Mouse (Mus musculus) lung, embryonic 16.5 days (tissue): Measurements from ENCODE around the gene Sec61a2. TPM values are rescaled to one million over a fixed set of nuclear protein-coding genes. Genes with fewer than 3 reads are reported as not detected.
A peak's percentile ranks its signal among the peaks of the same experiment; 100 is the strongest.

Experiments used
- ATAC-seq: fragments of 200-750 bp; cut with Nextera tagmentation; 2 replicates; pipeline ENCODE4 v1.8.0; 2017; ENCODE audit warnings: low read depth, mild to moderate bottlenecking, moderate library complexity
- H3K27ac ChIP-seq: fragments of 300-500 bp; sonication (generic); 2 replicates; pipeline ENCODE4 v1.5.1; 2014; ENCODE audit warnings: mild to moderate bottlenecking, control low read depth, low read length
- H3K27me3 ChIP-seq: fragments of 300-500 bp; sonication (generic); 2 replicates; pipeline ENCODE4 v1.6.1; 2014; ENCODE audit warnings: low read depth, low read length, mixed read lengths; ENCODE audit not compliant: control insufficient read depth, insufficient read depth
- H3K36me3 ChIP-seq: fragments of 300-500 bp; sonication (generic); 2 replicates; pipeline ENCODE4 v1.6.1; 2014; ENCODE audit warnings: low read length; ENCODE audit not compliant: control insufficient read depth, insufficient read depth
- H3K4me1 ChIP-seq: fragments of 300-500 bp; sonication (generic); replicated peaks from 2 replicates; pipeline ENCODE4 v1.6.1; 2014; ENCODE audit warnings: low read length, mixed read lengths; ENCODE audit not compliant: control insufficient read depth, insufficient read depth
- H3K4me2 ChIP-seq: fragments of 300-500 bp; sonication (generic); 2 replicates; pipeline ENCODE4 v1.6.1; 2014; ENCODE audit warnings: low read depth, low read length, control low read depth
- H3K4me3 ChIP-seq: fragments of 300-500 bp; sonication (generic); 2 replicates; pipeline ENCODE4 v1.5.1; 2014; ENCODE audit warnings: mild to moderate bottlenecking, low read length, control low read depth
- H3K9ac ChIP-seq: fragments of 300-500 bp; sonication (generic); 2 replicates; pipeline ENCODE4 v1.6.1; 2014; ENCODE audit warnings: low read length, control low read depth
- H3K9me3 ChIP-seq: fragments of 300-500 bp; sonication (generic); 2 replicates; pipeline ENCODE4 v1.6.1; 2016; ENCODE audit warnings: low read length; ENCODE audit not compliant: control insufficient read depth
- WGBS: fragments of 180-500 bp; shearing (Covaris S2); extraction: QIAGEN DNeasy Blood & Tissue Kit; methylation state at CpG from one replicate; pipeline ENCODE4 v1.1.7; 2014; 5-methylcytosine and 5-hydroxymethylcytosine counted together
- polyA plus RNA-seq: library from polyadenylated mRNA; unstranded; fragments of >200 nt; fragmentation: Nextera tagmentation; extraction: Ambion mirVana; gene quantifications from 2 replicates; pipeline ENCODE4 v1.2.1, GENCODE M21; 2015

Gene Sec61a2
- polyA plus RNA-seq, 1 experiment from 2014 or later: 65.9 TPM

DNA sequence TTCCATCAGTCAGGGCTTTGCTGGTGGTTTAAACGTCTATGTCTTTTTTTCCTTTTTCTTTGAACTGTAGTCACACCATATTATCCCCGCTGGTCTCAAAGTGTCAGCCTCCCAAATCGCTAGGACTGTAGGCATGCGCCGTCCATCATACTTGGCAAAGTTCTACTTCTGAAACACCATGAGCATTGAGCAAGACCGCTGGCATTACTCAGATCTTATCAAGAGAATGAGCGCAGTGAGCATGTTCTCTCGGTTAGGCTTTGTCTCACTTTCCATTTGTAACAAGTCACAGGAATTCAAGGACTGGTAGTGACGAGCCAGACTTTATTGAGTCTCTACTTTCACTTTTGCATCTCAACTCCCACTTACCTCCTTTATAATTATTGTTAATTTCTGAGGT lies 44.1 kb downstream of the Sec61a2 start:
- Histone ChIP-seq H3K9ac (no peak overlapping the region), H3K4me3 (no peak overlapping the region), H3K4me1 (peaks cover 4% of the 10 kb centered on the region), H3K36me3 (peaks cover 3% of the 10 kb centered on the region), H3K27me3 (no peaks in the 10 kb centered on the region), H3K9me3 (no peaks in the 10 kb centered on the region), H3K27ac (no peak overlapping the region), H3K4me2 (no peak overlapping the region)
- no peak for ATAC-seq
- WGBS: 87% methylated on average over 9 of the region's 9 CpGs

DNA sequence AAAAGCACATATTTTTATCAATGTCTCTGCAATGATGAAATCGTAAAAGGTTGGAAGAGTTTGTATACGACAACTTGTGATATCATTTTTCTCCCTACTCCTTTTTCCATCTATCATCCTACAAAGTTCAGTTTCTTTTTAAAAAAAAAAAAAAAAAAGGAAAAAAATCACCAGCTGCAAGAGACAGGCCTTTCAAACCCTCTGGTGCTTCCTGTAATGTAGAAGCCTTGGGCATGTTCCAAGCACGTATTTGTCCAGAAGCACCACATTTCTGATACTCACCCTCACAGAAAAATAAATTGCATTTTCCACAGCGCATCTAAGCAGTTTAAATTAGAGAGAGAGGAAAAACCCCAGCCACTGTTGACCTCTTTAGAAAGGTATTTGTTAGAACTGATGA lies 49.4 kb downstream of the Sec61a2 start:
- WGBS: 13% methylated on average over 4 of the region's 4 CpGs
- H3K36me3 ChIP-seq: peaks cover 7% of the 10 kb centered on the region
- H3K4me1 ChIP-seq: peaks cover 7% of the 10 kb centered on the region
- ATAC-seq: no peak
- H3K27ac ChIP-seq: no peak overlapping the region
- peak overlapping the region; percentile 63 for H3K4me2 ChIP-seq
- peak overlapping the region; percentile 87 for H3K9ac ChIP-seq
- peak overlapping the region; percentile 74 for H3K4me3 ChIP-seq
- no peaks in the 10 kb centered on the region for H3K27me3 ChIP-seq
- H3K9me3 ChIP-seq: no peaks in the 10 kb centered on the region

DNA sequence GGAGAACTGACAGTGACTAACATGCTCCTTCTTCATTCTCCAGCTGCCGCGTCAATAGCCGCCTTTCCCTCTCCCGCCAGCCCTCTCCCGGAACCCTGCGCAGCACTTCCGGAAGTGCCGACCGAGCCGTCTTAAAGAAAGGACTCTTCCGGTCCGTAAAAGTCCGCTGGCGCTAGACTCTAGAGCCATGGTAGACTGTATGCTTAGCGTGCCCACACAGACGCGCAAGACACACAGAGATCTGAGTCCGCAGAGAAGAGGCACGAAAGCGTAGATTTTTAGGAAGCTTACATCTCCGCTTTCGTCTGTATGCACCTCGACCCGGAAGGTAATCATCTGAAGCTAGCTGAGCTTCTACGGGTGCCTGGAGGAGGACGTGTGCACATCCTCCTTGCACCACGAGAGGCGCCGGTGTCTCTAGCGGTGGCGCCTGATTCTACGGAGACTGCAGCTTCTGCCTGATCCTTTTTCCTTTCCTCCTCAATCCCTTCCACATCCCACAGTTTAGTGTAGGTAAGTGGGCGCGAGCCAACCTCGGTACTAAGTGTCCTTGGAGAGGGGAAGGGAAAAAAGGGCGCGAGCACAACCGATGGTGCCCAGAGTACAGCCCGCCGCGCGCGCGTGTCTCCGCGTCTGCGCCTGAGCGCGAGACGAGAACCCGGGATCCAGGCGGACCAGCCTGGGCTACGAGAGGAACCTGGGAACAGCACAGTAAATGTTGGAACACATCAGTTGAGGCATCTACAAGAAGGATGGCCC lies 50.2 kb downstream of the Sec61a2 start, which contains the start of the genes Nudt5 and Cdc123:
Nudt5 (plus strand) TSS at position 147 of the 759 bp plus-strand sequence.
Cdc123 (minus strand) TSS at position 292 of the 759 bp plus-strand sequence.
- peak; percentile 96 for ATAC-seq
- under 1% methylated on average over 53 of the region's 53 CpGs for WGBS
- peaks cover 15% of the 10 kb centered on the region for H3K36me3 ChIP-seq

DNA sequence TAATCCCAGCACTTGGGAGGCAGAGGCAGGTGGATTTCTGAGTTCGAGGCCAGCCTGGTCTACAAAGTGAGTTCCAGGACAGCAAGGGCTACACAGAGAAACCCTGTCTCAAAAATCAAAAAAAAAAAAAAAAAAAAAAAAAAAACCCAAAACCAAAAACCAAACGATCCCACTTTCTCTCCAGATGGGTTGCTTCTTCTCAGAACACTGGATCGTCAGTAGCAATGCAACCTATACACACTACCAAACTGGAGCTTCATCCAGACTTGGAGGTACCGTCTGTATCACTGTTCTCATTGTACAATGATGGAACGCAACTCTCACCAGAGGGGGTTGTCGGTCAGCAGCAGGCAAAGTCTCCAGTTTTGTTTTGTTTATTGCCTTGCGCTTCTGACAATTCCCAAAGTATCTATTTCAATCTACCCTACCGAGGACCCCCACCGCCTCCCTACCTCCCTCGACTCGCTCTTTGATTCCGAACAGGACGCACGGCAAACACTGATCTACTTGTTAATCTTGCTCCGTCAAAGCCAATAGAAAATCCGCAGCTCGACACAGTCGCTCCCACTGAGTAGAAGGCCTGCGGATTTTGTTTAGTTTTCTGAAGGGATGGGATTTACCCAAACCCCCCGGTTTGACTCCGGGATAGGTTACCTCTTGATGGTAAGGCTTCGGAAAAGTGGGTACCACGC lies 50.9 kb downstream of the Sec61a2 start:
- Histone ChIP-seq H3K4me2 (peak overlapping the region; percentile 56), H3K9me3 (no peaks in the 10 kb centered on the region), H3K9ac (peak overlapping the region; percentile 87), H3K36me3 (peaks cover 22% of the 10 kb centered on the region), H3K27ac (peak overlapping the region; percentile 85), H3K4me3 (peak overlapping the region; percentile 74), H3K27me3 (no peaks in the 10 kb centered on the region), H3K4me1 (peaks cover 7% of the 10 kb centered on the region)
- 3% methylated on average over 23 of the region's 23 CpGs for WGBS
- ATAC-seq: peak; percentile 46

More for the DNA sequence above, 50.2 kb downstream of the Sec61a2 start, which contains the start of the genes Nudt5 and Cdc123:
- H3K4me3 ChIP-seq: peak within 1 kb of the TSS; percentile 74
- H3K4me2 ChIP-seq: peak within 1 kb of the TSS; percentile 63
- H3K27me3 ChIP-seq: no peaks in the 10 kb centered on the region
- H3K9ac ChIP-seq: peak within 1 kb of the TSS; percentile 87
- peak within 1 kb of the TSS; percentile 85 for H3K27ac ChIP-seq
- no peaks in the 10 kb centered on the region for H3K9me3 ChIP-seq
- H3K4me1 ChIP-seq: peaks cover 7% of the 10 kb centered on the region

DNA sequence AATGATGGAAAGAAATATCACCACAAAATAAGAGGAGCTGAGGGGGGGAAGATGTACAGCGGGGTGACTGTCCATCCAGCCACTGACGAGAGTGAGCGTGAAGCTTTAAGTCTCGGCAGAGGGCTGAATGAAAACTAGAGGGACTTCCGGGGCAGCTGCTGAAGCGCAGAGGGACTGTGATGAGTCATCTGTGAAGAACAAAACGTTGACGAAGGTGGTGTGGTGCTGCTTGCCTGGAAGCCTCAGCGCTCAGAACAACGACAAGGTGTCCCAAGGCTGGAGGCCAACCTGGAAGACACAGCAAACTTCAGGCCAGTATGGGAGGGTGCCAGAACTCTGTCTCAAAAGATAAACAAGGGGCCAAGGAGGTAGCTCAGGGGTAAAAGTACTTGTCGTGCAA lies 54.4 kb downstream of the Sec61a2 start:
- H3K4me2 ChIP-seq: no peak overlapping the region
- no peak overlapping the region for H3K27ac ChIP-seq
- H3K4me3 ChIP-seq: no peak overlapping the region
- 93% methylated on average over 11 of the region's 11 CpGs for WGBS
- H3K27me3 ChIP-seq: no peaks in the 10 kb centered on the region
- no peak for ATAC-seq
- H3K36me3 ChIP-seq: peaks cover 39% of the 10 kb centered on the region
- peaks cover 2% of the 10 kb centered on the region; the same call in 1 of the 2 replicates for H3K4me1 ChIP-seq
- H3K9me3 ChIP-seq: no peaks in the 10 kb centered on the region
- H3K9ac ChIP-seq: no peak overlapping the region

DNA sequence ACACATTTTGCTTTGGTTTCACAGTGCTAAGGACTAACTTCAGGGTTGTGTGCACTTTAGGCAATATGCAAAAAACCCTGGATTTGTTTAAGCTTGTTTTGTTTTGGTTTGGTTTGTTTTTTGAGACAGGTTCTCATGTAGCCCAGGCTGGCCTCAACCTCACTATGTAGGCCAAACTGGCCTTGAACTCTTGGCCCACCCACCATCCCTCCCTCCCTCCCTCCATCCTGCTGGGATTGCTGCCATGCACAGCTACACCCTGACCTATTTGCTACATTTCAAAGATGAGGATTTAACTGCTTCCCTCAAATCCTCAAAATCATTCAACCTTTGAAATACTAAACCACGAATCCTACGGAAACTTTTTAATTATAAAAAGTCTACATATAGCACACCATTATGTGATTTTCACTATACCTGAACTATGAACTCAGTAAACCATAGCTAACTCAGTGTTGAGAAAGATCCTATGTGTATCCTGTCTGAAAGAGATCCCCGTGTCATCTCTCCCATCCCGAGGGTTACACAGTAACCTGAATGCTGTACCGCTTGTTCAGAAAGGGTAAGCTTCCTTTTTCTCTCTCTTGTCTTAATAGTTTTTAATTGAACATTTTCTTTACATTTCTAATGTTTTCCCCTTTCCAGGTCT lies 69.8 kb downstream of the Sec61a2 start:
- no peak for ATAC-seq
- H3K36me3 ChIP-seq: peaks cover 12% of the 10 kb centered on the region; the same call in 1 of the 2 replicates
- H3K4me2 ChIP-seq: no peak overlapping the region
- no peaks in the 10 kb centered on the region for H3K9me3 ChIP-seq
- no peak overlapping the region for H3K9ac ChIP-seq
- H3K4me3 ChIP-seq: no peak overlapping the region
- no peaks in the 10 kb centered on the region for H3K27me3 ChIP-seq
- no peak overlapping the region for H3K27ac ChIP-seq
- no peaks in the 10 kb centered on the region for H3K4me1 ChIP-seq
- 94% methylated on average over 5 of the region's 5 CpGs for WGBS

DNA sequence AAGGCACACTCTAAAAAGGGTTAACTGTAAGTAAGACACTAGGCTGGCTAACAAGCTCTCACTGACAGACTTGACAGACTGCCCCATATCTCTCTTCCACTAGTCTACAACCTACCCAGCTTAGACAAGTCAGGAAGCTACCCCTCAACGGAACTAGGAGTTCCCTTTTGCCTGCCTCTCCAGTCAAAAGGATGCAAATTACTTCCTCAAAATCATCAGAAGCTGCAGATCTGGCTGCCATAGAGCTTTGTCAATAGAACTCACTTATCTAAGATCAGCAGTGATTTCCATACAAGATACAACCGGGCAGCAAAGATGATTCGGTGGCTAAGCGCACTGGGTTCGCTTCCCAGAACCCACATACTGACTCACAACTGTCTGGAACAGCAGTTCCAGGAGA lies 70.5 kb downstream of the Sec61a2 start:
- no peak for ATAC-seq
- Histone ChIP-seq H3K27ac (no peak overlapping the region), H3K27me3 (no peaks in the 10 kb centered on the region), H3K4me3 (no peak overlapping the region), H3K9me3 (no peaks in the 10 kb centered on the region), H3K4me1 (no peaks in the 10 kb centered on the region), H3K36me3 (peaks cover 18% of the 10 kb centered on the region), H3K4me2 (no peak overlapping the region), H3K9ac (no peak overlapping the region)
- 81% methylated on average over 5 of the region's 5 CpGs for WGBS

DNA sequence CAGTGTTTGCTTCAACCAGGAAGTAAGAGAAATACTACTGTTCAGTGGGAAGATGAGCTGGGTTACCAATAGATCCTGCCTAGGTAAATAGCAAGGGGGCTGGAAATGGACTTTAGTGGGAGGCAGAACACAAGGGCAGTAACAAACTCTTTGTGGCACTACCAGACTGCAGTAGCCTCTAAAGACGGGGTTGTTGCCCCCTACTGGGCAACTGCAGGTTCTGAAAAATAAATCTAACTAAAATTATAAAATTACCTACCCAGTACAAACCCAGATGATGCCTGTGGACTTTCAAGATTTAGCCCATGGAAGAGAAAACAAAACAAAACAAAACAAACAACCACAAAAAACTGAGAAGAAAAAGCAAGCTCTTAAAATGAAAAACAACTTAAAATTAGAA lies 71.0 kb downstream of the Sec61a2 start:
- H3K27ac ChIP-seq: no peak overlapping the region
- no peak overlapping the region for H3K4me2 ChIP-seq
- WGBS: 21% methylated on average over 1 of the region's 1 CpGs
- no peak overlapping the region for H3K9ac ChIP-seq
- no peaks in the 10 kb centered on the region for H3K4me1 ChIP-seq
- H3K36me3 ChIP-seq: peaks cover 22% of the 10 kb centered on the region
- no peaks in the 10 kb centered on the region for H3K9me3 ChIP-seq
- H3K4me3 ChIP-seq: no peak overlapping the region
- no peak for ATAC-seq
- H3K27me3 ChIP-seq: no peaks in the 10 kb centered on the region

DNA sequence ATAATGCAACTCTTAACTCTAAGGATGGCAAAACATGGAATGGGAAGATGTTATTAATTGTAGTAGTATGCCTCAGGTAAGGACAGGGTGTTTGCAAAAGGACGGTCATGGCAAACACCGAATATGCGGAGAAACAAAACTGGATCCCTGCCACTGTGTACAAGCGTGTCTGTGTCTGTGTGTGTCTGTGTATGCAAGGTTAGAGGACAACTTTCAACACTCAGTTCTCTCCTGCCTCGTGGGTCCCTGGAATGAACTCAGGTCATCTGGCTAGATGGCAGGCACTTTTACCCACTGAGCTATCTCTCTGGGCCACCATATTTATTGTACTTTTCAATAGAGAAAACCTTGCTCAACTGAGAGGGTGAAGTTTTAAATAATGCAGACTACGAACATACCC lies 72.8 kb downstream of the Sec61a2 start:
- peaks cover 30% of the 10 kb centered on the region for H3K36me3 ChIP-seq
- 92% methylated on average over 6 of the region's 6 CpGs for WGBS

More for the DNA sequence above, 72.8 kb downstream of the Sec61a2 start:
- Histone ChIP-seq H3K4me3 (no peak overlapping the region), H3K4me1 (no peaks in the 10 kb centered on the region), H3K4me2 (no peak overlapping the region), H3K9ac (no peak overlapping the region), H3K9me3 (no peaks in the 10 kb centered on the region), H3K27ac (no peak overlapping the region), H3K27me3 (no peaks in the 10 kb centered on the region)
- ATAC-seq: no peak
